Mouse (Mus musculus): Measurements from ENCODE around the gene Rsph1.

DNA sequence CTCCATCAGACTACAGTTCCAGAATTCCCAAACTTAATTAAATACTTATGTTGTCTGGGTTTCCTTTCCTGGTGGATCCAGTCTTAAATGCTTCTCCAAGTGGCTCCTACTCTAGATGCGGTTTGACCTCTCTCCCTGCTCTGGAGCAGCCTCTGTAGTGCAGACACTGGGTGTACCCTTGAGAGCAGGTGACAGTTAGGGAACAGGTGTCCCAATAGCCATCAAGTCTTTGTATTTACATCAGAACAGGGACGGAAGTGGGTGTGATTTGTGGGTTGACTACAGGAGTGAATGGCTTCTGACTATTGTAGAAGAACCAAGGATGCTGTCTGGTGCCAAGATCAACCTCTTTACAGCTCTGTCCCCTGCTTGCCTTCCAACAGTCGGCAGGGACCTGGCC lies 30.6 kb upstream of the Rsph1 start:
- TF ChIP-seq POLR2A (IDR thresholded peaks at IDR 0.05; ENCODE audit: low read depth, low read length) = no peak
- no peak for TF ChIP-seq CTCF (IDR thresholded peaks at IDR 0.05; ENCODE audit: extremely low read depth, insufficient read depth, insufficient read length, insufficient replicate concordance)

Measured in spleen, adult 2 months (tissue).